Mouse (Mus musculus) layer of hippocampus, postnatal 25 days (tissue): ENCODE data around the gene Grk2. TPM values are rescaled to one million over a fixed set of nuclear protein-coding genes. Genes with fewer than 3 reads are reported as not detected.
"Not testable (repeated sequence)": the region's sequence is repeated elsewhere in the genome, so short reads cannot be mapped to it uniquely, and the experiment has no call there.

Experiments used
- DNase-seq, 2 experiments: peaks; one replicate each; pipeline ENCODE4 v3.0.0; 2022; ENCODE audit warnings: mixed read lengths in 2 of 2, low spot score in 1 of 2; ENCODE audit errors: extremely low spot score in 1 of 2
- total RNA-seq, 2 experiments: library from RNA; stranded (reverse); gene quantifications; 2 replicates each; pipeline ENCODE4 v1.2.3; 2021

Grk2 gene
- total RNA-seq, 2 experiments from 2014 or later, result 185 to 186 TPM

DNA sequence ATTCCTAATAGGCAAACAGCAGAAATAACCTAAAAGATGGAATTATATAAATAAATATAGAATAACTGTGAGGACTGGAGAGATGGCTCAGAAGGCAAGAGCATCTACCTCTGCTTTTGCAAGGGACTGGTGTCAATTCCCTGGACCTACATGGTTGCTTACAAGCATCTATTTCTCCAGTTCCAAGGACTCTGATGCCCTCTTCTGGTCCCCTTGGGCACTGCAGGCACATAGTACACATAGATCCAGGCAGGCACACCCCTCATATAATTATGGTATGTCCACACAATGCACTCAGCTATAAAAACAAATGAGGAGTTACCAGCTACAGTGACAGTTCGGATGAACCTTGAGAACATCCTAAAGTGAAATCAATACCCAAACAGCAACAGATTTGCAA lies 26.5 kb downstream of the Grk2 start:
- DNase-seq, result no peak

- DNase-seq, result peak in 1 of 2 experiments; percentile 2
Observed at GRCm38 (mm10) chr19:4270972-4271371, 35.0 kb downstream of the Grk2 start.

DNA sequence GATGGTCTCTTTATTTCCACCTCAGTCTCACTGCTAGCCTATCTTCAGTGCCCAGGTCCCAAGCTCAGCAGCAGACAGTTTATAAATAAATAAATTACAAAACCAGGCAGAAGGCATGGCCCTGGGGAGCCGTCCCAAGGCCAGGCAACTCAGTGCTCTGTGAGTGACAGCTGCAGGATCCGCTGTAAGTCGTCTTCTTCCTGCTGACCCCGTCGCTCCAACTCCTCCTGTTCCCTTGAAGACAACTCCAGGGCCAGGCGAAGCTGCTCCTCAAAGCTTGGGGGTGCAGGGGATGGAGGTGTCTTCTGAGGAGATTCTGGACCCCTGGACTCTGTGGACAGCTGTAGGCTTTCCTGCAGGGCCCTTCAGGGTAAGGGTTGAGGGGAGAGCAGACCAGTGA lies 35.8 kb downstream of the Grk2 start:
- no peak for DNase-seq

DNA sequence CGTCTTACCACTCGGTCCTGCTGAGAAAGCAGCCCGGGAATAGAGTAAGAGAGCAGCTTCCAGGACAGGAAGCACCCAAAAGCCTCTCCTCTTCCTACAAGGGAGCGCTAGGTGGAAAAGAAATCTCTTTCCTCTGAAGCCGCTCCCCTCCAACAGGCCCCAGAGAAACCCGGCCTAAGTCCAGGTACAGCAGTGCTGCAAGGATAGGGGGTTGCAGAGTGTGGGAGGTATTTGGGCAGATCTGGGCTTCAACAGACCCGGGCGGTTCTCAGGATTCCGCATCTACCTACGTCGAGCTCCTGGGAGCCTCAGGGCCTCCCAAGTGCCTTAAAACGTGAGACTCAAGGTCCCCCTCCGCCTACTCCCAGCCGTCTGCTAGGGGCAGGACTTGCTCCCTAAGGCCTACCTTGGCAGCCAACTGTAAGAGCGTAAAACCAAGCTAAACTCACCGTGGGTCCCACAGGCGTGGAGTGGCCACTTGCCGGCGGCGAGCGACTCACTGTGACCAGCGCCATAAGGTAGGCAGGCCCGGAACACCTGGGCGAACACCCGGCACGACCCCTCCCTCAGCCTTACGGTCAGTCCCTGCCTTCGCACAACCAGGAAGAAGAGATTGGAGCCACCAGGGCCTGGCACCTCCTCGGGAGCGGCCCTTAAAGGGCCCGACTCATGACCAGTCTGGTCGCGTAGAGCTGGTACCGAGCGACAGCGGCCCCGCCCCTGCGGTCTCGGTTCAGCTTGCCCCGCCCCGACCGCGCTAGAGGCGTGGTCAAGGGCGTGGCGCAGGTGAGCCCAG lies 37.3 kb downstream of the Grk2 start, which contains the start of gene Ssh3:
TSS of gene Ssh3 (minus strand) at position 615 of the 796 bp plus-strand sequence.
- DNase-seq, result peak; percentile 46 to 51

GRCm38 (mm10) chr19:4265956-4266355 lies 40.1 kb downstream of the Grk2 start:
- DNase-seq, result no peak

DNA sequence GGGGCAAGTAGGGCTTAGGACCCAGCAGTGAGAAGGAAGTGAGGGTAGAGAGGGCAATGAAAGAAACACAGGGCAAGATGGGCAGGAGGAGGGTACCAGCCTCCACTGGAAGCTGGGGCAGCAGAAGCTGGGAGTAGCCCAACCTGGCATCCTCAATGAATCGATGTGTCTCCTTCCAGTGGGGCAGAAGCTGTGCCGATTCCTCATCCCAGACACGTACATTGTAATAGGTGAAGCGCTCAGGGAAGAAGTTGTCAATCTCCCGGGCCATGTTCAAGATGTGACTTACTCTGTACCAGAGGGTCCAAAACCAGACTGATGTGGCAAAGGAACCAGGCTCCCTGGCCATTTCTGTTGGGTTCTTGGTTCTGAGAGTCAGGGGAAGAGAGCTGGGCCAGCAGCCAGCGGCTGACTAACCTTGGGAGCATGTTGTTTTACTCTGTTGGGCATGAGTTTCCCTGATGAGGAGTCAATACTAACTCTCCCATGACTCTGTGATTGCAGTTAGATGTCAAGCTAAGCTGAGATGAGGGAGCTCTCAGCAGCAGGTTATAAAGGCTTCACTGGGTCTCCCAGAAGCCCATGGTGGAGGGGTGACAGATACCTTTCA lies 41.7 kb downstream of the Grk2 start:
- no peak for DNase-seq

- no peak for DNase-seq
Observed at GRCm38 (mm10) chr19:4263702-4264101, 42.3 kb downstream of the Grk2 start.

DNA sequence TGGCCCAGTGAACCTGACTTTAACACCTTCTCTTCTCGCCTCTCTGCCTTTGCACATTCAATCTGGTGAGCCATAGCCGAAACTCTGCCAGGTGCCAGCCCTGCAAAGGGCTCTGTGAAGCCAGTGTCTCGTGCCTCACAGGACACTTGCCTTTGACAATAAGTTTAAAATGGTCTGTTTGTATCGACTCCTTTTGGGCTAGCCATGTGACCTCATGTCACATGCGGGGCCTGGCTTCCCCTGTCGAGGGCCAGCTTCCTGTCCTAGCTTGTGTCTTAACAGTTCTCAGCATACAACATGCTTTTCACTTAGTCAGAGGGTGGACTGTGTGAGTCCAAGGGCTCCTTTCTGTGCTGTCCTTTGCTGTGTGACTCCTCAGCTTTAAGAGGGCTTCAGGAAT lies 43.3 kb downstream of the Grk2 start:
- no peak for DNase-seq

- no peak for DNase-seq
Observed at GRCm38 (mm10) chr19:4261038-4261698, 44.9 kb downstream of the Grk2 start.

DNA sequence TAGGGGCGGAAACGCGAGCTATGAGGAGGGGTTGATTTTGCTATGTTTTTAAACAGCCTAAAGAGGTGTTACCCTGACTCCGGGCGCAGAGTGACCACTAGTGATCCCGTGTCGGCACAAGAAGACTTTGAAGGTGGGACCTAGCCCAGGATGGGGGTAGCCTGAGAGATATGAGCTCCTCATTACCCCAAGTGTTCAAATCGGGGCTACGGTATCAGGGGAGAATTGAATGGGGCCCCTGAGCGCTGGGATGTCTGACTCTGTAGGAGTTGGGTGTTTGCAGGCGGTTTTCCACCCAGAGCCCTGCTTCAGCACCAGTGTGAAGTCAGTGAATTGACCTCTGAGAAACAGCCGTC lies 48.1 kb downstream of the Grk2 start:
- DNase-seq, result peak in 1 of 2 experiments; percentile 29

GRCm38 (mm10) chr19:4257216-4257896 lies 48.7 kb downstream of the Grk2 start:
- DNase-seq, result peak; percentile 89 to 95

- no peak for DNase-seq
Observed at GRCm38 (mm10) chr19:4255583-4256162, 50.3 kb downstream of the Grk2 start.

GRCm38 (mm10) chr19:4254230-4254629 lies 51.8 kb downstream of the Grk2 start:
- DNase-seq, result no peak

DNA sequence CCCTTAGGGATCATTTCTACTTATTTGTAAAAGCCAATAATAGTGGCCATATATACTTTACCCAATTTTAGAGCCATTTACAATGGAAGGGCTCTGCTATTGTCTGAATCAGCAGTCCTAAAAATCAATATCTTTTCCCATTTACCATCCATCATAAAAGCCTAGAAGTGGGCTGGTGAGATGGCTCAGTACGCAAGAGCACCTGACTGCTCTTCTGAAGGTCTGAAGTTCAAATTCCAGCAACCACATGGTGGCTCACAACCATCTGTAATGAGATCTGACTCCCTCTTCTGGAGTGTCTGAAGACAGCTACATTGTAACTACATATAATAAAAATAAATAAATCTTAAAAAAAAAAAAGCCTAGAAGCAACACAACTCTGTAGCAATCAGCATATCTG lies 57.3 kb downstream of the Grk2 start:
- DNase-seq, result not testable (repeated sequence)

DNA sequence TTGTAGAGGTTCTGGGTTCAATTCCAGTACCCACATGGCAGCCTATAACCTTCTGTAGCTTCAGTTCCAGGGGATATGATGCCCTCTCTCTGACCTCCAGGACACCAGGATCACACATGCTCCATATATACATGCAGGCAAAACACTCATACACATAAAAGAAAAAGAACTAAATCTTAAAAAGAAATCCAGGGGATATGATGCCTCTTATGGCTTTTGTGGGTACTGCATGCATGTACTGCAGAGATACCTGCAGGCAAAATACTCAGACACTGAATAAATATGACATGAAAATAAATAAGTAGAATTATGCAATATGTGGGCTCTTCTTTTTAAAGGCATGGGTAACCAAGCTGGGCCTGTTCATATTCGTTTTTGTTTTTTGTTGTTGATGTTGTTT lies 59.0 kb downstream of the Grk2 start:
- DNase-seq, result no peak

GRCm38 (mm10) chr19:4244775-4245174 lies 61.2 kb downstream of the Grk2 start:
- DNase-seq, result no peak

GRCm38 (mm10) chr19:4242416-4242815 lies 63.6 kb downstream of the Grk2 start:
- DNase-seq, result no peak

- DNase-seq, result no peak
Observed at GRCm38 (mm10) chr19:4240247-4240668, 65.8 kb downstream of the Grk2 start.
